Mouse (Mus musculus): Measurements from ENCODE around the gene Papss2. TPM values are rescaled to one million over a fixed set of nuclear protein-coding genes. Genes with fewer than 3 reads are reported as not detected.

Gene Papss2
- polyA plus RNA-seq, 1 experiment from 2014 or later = 9.3 TPM

- Histone ChIP-seq H3K27ac (ENCODE audit: low read length) (no peak overlapping the region), H3K4me3 (ENCODE audit: low read depth, low read length) (no peak overlapping the region), H3K4me2 (ENCODE audit: low read depth, low read length) (no peak overlapping the region), H3K9me3 (replicated peaks; ENCODE audit: control insufficient read depth, low read length) (no peaks in the 10 kb centered on the region), H3K36me3 (ENCODE audit: control insufficient read depth, insufficient read depth) (no peaks in the 10 kb centered on the region), H3K27me3 (ENCODE audit: control insufficient read depth, insufficient read depth, low read depth, low read length) (no peaks in the 10 kb centered on the region), H3K9ac (ENCODE audit: low read depth, low read length) (no peak overlapping the region), H3K4me1 (ENCODE audit: control insufficient read depth, low read depth, low read length) (peaks cover 4% of the 10 kb centered on the region)
- ATAC-seq (ENCODE audit: low read depth) = no peak
- 64% methylated on average over 6 of the region's 6 CpGs for WGBS (ENCODE audit: insufficient replicate concordance)
Observed at GRCm38 (mm10) chr19:32604563-32605252, 9.1 kb downstream of the Papss2 start.

DNA sequence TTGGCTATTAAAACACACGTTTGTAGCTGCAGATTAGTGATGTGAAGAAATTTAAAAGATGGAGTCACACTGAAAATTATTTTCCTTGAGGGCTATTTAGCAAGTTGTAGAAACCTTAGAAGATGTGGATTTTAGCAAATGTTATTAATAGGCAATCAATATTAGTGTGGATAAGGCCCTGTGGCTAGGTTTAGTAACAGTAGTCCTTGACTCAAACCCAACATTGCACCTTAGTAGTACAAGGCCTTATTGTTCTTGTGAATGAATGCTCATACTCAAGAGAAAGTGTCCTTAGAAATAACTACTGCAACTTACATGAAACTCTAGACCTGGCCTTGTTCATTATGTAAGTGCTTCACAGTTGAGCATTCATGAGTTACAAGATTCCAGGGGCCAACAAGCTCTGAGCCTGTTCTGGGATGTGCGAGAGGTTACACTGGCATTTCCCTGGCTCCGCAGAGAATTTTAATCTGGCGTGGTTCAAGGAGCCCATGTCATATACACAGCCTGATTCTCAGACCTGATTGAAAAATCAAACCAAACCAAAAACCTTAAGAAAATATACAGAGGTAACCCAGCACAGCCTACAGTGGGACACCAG is 10.7 kb downstream of the Papss2 start:
- no peak for ATAC-seq (ENCODE audit: low read depth)
- WGBS (ENCODE audit: insufficient replicate concordance) = 73% methylated on average over 4 of the region's 4 CpGs

DNA sequence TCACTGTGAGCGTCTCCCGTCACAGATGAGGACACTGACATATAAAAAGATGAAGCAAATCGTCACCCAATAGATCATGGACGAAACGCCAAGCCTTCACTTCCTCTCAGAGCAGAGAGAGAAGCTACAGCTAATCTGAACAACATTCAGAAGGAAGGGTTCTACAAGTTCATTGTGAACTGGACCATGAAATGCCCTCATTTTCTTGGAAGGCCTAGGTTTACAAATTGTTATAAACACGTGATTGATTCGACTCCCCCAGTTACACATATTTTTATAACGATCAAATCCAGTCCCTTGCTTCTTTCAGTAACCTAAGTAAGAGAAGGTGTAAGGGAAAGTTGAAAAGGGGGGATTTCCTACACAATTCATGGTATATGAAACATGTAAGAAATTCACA is 11.4 kb downstream of the Papss2 start:
- no peaks in the 10 kb centered on the region for H3K27me3 ChIP-seq (ENCODE audit: control insufficient read depth, insufficient read depth, low read depth, low read length)
- H3K4me1 ChIP-seq (ENCODE audit: control insufficient read depth, low read depth, low read length) = peaks cover 3% of the 10 kb centered on the region
- no peak overlapping the region for H3K4me2 ChIP-seq (ENCODE audit: low read depth, low read length)
- H3K9ac ChIP-seq (ENCODE audit: low read depth, low read length) = no peak overlapping the region
- H3K9me3 ChIP-seq (replicated peaks; ENCODE audit: control insufficient read depth, low read length) = no peaks in the 10 kb centered on the region
- H3K27ac ChIP-seq (ENCODE audit: low read length) = no peak overlapping the region
- ATAC-seq (ENCODE audit: low read depth) = no peak
- no peaks in the 10 kb centered on the region for H3K36me3 ChIP-seq (ENCODE audit: control insufficient read depth, insufficient read depth)
- 66% methylated on average over 8 of the region's 8 CpGs for WGBS (ENCODE audit: insufficient replicate concordance)
- H3K4me3 ChIP-seq (ENCODE audit: low read depth, low read length) = no peak overlapping the region

More for the DNA sequence above, 10.7 kb downstream of the Papss2 start:
- H3K9ac ChIP-seq (ENCODE audit: low read depth, low read length) = no peak overlapping the region
- H3K4me2 ChIP-seq (ENCODE audit: low read depth, low read length) = no peak overlapping the region
- peaks cover 3% of the 10 kb centered on the region for H3K4me1 ChIP-seq (ENCODE audit: control insufficient read depth, low read depth, low read length)
- no peak overlapping the region for H3K4me3 ChIP-seq (ENCODE audit: low read depth, low read length)
- no peaks in the 10 kb centered on the region for H3K9me3 ChIP-seq (replicated peaks; ENCODE audit: control insufficient read depth, low read length)
- no peaks in the 10 kb centered on the region for H3K36me3 ChIP-seq (ENCODE audit: control insufficient read depth, insufficient read depth)
- H3K27me3 ChIP-seq (ENCODE audit: control insufficient read depth, insufficient read depth, low read depth, low read length) = no peaks in the 10 kb centered on the region
- H3K27ac ChIP-seq (ENCODE audit: low read length) = no peak overlapping the region

- H3K4me3 ChIP-seq (ENCODE audit: low read depth, low read length) = no peak overlapping the region
- H3K27me3 ChIP-seq (ENCODE audit: control insufficient read depth, insufficient read depth, low read depth, low read length) = no peaks in the 10 kb centered on the region
- no peak overlapping the region for H3K4me2 ChIP-seq (ENCODE audit: low read depth, low read length)
- no peak overlapping the region for H3K9ac ChIP-seq (ENCODE audit: low read depth, low read length)
- H3K4me1 ChIP-seq (ENCODE audit: control insufficient read depth, low read depth, low read length) = no peaks in the 10 kb centered on the region; the same call in 1 of the 2 replicates
- WGBS (ENCODE audit: insufficient replicate concordance) = 73% methylated on average over 9 of the region's 9 CpGs
- no peaks in the 10 kb centered on the region for H3K9me3 ChIP-seq (replicated peaks; ENCODE audit: control insufficient read depth, low read length)
- no peaks in the 10 kb centered on the region for H3K36me3 ChIP-seq (ENCODE audit: control insufficient read depth, insufficient read depth)
- no peak for ATAC-seq (ENCODE audit: low read depth)
- H3K27ac ChIP-seq (ENCODE audit: low read length) = no peak overlapping the region
Observed at GRCm38 (mm10) chr19:32611386-32612092, 15.9 kb downstream of the Papss2 start.

DNA sequence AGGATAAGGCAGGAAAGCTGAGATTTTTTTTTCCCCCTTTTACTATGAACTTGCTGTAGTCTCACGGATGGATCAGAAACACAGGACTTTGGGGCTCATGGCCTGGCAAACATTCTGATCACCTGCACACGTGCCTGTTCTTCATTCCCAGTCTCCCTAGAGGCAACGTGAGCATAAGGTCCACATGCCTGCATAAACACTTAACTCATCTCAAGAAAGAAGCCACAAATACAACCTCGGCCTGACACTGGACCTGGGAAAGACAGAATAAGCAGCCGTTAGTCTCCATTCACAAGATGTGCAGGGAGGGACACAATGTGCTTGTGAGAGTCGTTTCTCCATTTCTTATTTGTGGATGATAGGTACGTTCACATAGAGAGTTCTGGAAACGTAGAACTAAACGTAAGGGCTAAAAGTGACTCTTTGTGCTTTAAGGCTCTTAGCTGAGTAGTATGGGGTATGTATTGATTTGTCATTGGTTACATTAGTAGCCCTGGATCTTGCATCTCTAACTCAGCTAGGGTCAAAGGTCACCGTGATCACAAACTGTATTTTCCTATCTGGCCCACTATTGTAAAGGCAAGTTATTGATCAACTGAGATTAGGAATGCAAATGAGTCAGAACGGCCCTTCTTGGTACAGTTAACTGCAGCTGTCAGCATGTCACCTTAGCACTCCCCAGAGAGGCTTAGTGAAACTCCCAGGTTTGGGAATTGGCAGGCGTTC is 18.6 kb downstream of the Papss2 start:
- Histone ChIP-seq H3K9ac (ENCODE audit: low read depth, low read length) (no peak overlapping the region), H3K36me3 (ENCODE audit: control insufficient read depth, insufficient read depth) (no peaks in the 10 kb centered on the region), H3K4me2 (ENCODE audit: low read depth, low read length) (no peak overlapping the region), H3K4me1 (ENCODE audit: control insufficient read depth, low read depth, low read length) (no peaks in the 10 kb centered on the region; the same call in 1 of the 2 replicates), H3K4me3 (ENCODE audit: low read depth, low read length) (no peak overlapping the region), H3K9me3 (replicated peaks; ENCODE audit: control insufficient read depth, low read length) (no peaks in the 10 kb centered on the region), H3K27me3 (ENCODE audit: control insufficient read depth, insufficient read depth, low read depth, low read length) (no peaks in the 10 kb centered on the region), H3K27ac (ENCODE audit: low read length) (no peak overlapping the region)
- WGBS (ENCODE audit: insufficient replicate concordance) = 62% methylated on average over 12 of the region's 12 CpGs
- ATAC-seq (ENCODE audit: low read depth) = no peak

- Histone ChIP-seq H3K36me3 (ENCODE audit: control insufficient read depth, insufficient read depth) (no peaks in the 10 kb centered on the region), H3K27ac (ENCODE audit: low read length) (no peak overlapping the region), H3K27me3 (ENCODE audit: control insufficient read depth, insufficient read depth, low read depth, low read length) (no peaks in the 10 kb centered on the region), H3K9me3 (replicated peaks; ENCODE audit: control insufficient read depth, low read length) (no peaks in the 10 kb centered on the region), H3K9ac (ENCODE audit: low read depth, low read length) (no peak overlapping the region), H3K4me1 (ENCODE audit: control insufficient read depth, low read depth, low read length) (no peaks in the 10 kb centered on the region; the same call in 1 of the 2 replicates), H3K4me2 (ENCODE audit: low read depth, low read length) (no peak overlapping the region), H3K4me3 (ENCODE audit: low read depth, low read length) (no peak overlapping the region)
- 56% methylated on average over 2 of the region's 2 CpGs for WGBS (ENCODE audit: insufficient replicate concordance)
- no peak for ATAC-seq (ENCODE audit: low read depth)
Observed at GRCm38 (mm10) chr19:32614772-32615099, 19.1 kb downstream of the Papss2 start.

DNA sequence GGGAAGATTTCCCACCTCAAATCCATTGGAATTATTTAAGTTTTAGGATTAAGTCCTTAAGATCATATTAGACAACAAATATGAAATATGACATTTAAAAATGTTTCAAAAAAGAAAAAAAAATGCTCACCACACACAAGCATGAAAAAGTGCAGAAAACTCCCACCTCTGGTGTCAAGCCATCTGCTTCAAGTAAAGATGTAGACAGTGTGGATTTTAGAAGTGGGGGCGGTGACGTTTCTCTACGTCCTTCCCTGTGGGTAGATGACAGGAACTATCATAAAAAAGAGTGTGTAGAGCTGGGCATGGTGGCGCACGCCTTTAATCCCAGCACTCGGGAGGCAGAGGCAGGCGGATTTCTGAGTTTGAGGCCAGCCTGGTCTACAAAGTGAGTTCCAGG is 21.1 kb downstream of the Papss2 start:
- no peak overlapping the region for H3K4me3 ChIP-seq (ENCODE audit: low read depth, low read length)
- H3K9ac ChIP-seq (ENCODE audit: low read depth, low read length) = no peak overlapping the region
- no peak overlapping the region for H3K27ac ChIP-seq (ENCODE audit: low read length)
- no peak for ATAC-seq (ENCODE audit: low read depth)
- H3K36me3 ChIP-seq (ENCODE audit: control insufficient read depth, insufficient read depth) = no peaks in the 10 kb centered on the region
- H3K9me3 ChIP-seq (replicated peaks; ENCODE audit: control insufficient read depth, low read length) = no peaks in the 10 kb centered on the region
- WGBS (ENCODE audit: insufficient replicate concordance) = 70% methylated on average over 7 of the region's 7 CpGs
- no peaks in the 10 kb centered on the region for H3K27me3 ChIP-seq (ENCODE audit: control insufficient read depth, insufficient read depth, low read depth, low read length)
- no peaks in the 10 kb centered on the region; the same call in 1 of the 2 replicates for H3K4me1 ChIP-seq (ENCODE audit: control insufficient read depth, low read depth, low read length)
- no peak overlapping the region for H3K4me2 ChIP-seq (ENCODE audit: low read depth, low read length)

DNA sequence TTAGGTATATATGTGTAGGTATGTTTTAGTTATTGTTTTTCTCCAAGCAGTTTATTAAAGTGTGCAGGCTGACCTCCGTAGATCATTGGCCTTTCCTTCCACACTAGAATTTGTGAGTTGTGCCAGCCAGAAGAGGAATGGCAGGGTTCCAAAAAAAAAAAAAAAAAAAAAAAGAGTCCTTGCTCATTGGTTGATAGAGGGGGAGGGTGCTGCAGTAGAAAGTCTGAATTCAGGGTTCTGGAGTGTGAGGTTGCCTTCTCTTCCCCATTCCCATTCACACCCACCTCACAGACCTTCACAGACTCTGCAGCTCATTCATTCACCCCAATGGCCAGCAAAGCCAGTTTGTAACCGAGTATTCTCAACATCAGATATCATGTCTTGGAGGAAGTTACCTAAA is 24.1 kb downstream of the Papss2 start:
- WGBS (ENCODE audit: insufficient replicate concordance) = 50% methylated on average over 2 of the region's 2 CpGs
- Histone ChIP-seq H3K27ac (ENCODE audit: low read length) (no peak overlapping the region), H3K36me3 (ENCODE audit: control insufficient read depth, insufficient read depth) (no peaks in the 10 kb centered on the region), H3K27me3 (ENCODE audit: control insufficient read depth, insufficient read depth, low read depth, low read length) (no peaks in the 10 kb centered on the region), H3K4me1 (ENCODE audit: control insufficient read depth, low read depth, low read length) (no peaks in the 10 kb centered on the region; the same call in 1 of the 2 replicates), H3K9me3 (replicated peaks; ENCODE audit: control insufficient read depth, low read length) (no peaks in the 10 kb centered on the region), H3K9ac (ENCODE audit: low read depth, low read length) (no peak overlapping the region), H3K4me2 (ENCODE audit: low read depth, low read length) (no peak overlapping the region), H3K4me3 (ENCODE audit: low read depth, low read length) (no peak overlapping the region)
- peak; percentile 58 for ATAC-seq (ENCODE audit: low read depth)

Measured in liver, embryonic 16.5 days (tissue).